Mouse (Mus musculus) forebrain, embryonic 11.5 days (tissue): ENCODE results near the gene Pstk. TPM values are rescaled to one million over a fixed set of nuclear protein-coding genes. Genes with fewer than 3 reads are reported as not detected.
"Not testable (repeated sequence)": the region's sequence is repeated elsewhere in the genome, so short reads cannot be mapped to it uniquely, and the experiment has no call there.

Experiments used
- ATAC-seq: fragments of 200-750 bp; cut with Nextera tagmentation; replicated peaks from 2 replicates; pipeline ENCODE4 v1.8.0; 2017; ENCODE audit warnings: moderate TSS enrichment; ENCODE audit not compliant: low FRiP score
- DNase-seq: peaks from one replicate; pipeline ENCODE4 v3.0.0-alpha.2; 2017; ENCODE audit warnings: low spot score
- H3K27ac ChIP-seq: fragments of 300-500 bp; sonication (generic); 2 replicates; pipeline ENCODE4 v1.5.1; 2014; ENCODE audit warnings: low read depth, low read length
- H3K27me3 ChIP-seq: fragments of 300-500 bp; sonication (generic); 2 replicates; pipeline ENCODE4 v1.6.1; 2014; ENCODE audit warnings: mild to moderate bottlenecking, low read length, mixed read lengths; ENCODE audit not compliant: control insufficient read depth, insufficient read depth
- H3K36me3 ChIP-seq: fragments of 300-500 bp; sonication (generic); 2 replicates; pipeline ENCODE4 v1.6.1; 2014; ENCODE audit warnings: mild to moderate bottlenecking, low read length, moderate library complexity, mixed read lengths; ENCODE audit not compliant: control insufficient read depth, insufficient read depth
- H3K4me1 ChIP-seq: fragments of 300-500 bp; sonication (generic); replicated peaks from 2 replicates; pipeline ENCODE4 v1.6.1; 2014; ENCODE audit warnings: low read length, mixed read lengths; ENCODE audit not compliant: control insufficient read depth, insufficient read depth
- H3K4me2 ChIP-seq: fragments of 300-500 bp; sonication (generic); 2 replicates; pipeline ENCODE4 v1.6.1; 2014; ENCODE audit warnings: low read depth, mild to moderate bottlenecking, low read length, moderate library complexity, mixed read lengths; ENCODE audit not compliant: severe bottlenecking
- H3K4me3 ChIP-seq: fragments of 300-500 bp; sonication (generic); 2 replicates; pipeline ENCODE4 v1.5.1; 2014; ENCODE audit warnings: low read depth, low read length
- H3K9ac ChIP-seq: fragments of 300-500 bp; sonication (generic); 2 replicates; pipeline ENCODE4 v1.6.1; 2014; ENCODE audit warnings: low read length
- H3K9me3 ChIP-seq: fragments of 300-500 bp; sonication (generic); 2 replicates; pipeline ENCODE4 v1.6.1; 2016; ENCODE audit warnings: low read length, mixed read lengths; ENCODE audit not compliant: control insufficient read depth
- WGBS: fragments of 180-500 bp; shearing (Covaris S2); extraction: QIAGEN DNeasy Blood & Tissue Kit; methylation state at CpG from one replicate; pipeline ENCODE4 v1.1.7; 2014; 5-methylcytosine and 5-hydroxymethylcytosine counted together
- polyA plus RNA-seq: library from polyadenylated mRNA; unstranded; fragments of >200 nt; fragmentation: Nextera tagmentation; extraction: Ambion mirVana; gene quantifications from 2 replicates; pipeline ENCODE4 v1.2.1, GENCODE M21; 2014

Gene Pstk
- polyA plus RNA-seq, 1 experiment from 2014 or later: 57.3 TPM

- Histone ChIP-seq H3K9me3 (no peaks in the 10 kb centered on the region), H3K4me3 (no peak overlapping the region), H3K9ac (no peak overlapping the region), H3K36me3 (peaks cover 4% of the 10 kb centered on the region; the same call in 1 of the 2 replicates), H3K4me1 (no peaks in the 10 kb centered on the region), H3K27ac (no peak overlapping the region), H3K27me3 (no peaks in the 10 kb centered on the region), H3K4me2 (no peak overlapping the region)
- no peak for DNase-seq
- no peak for ATAC-seq
- WGBS: 97% methylated on average over 13 of the region's 13 CpGs
Observed at GRCm38 (mm10) chr7:131356105-131356504, 14.8 kb upstream of the Pstk start.

GRCm38 (mm10) chr7:131362269-131362614, 8.7 kb upstream of the Pstk start:
- peaks cover 5% of the 10 kb centered on the region; the same call in 1 of the 2 replicates for H3K4me1 ChIP-seq
- no peak for DNase-seq
- no peaks in the 10 kb centered on the region for H3K9me3 ChIP-seq
- H3K4me3 ChIP-seq: peak overlapping the region; percentile 78
- no peaks in the 10 kb centered on the region for H3K27me3 ChIP-seq
- no peaks in the 10 kb centered on the region; the same call in 1 of the 2 replicates for H3K36me3 ChIP-seq
- WGBS: under 1% methylated on average over 35 of the region's 35 CpGs
- H3K9ac ChIP-seq: peak overlapping the region; percentile 96
- peak overlapping the region; percentile 70 for H3K27ac ChIP-seq
- ATAC-seq: peak; percentile 80
- peak overlapping the region; percentile 95 for H3K4me2 ChIP-seq

- Histone ChIP-seq H3K4me1 (peaks cover 5% of the 10 kb centered on the region; the same call in 1 of the 2 replicates), H3K4me2 (peak within 1 kb of the TSS; percentile 95), H3K9me3 (no peaks in the 10 kb centered on the region), H3K9ac (peak within 1 kb of the TSS; percentile 96), H3K27me3 (no peaks in the 10 kb centered on the region), H3K36me3 (no peaks in the 10 kb centered on the region), H3K4me3 (peak within 1 kb of the TSS; percentile 78), H3K27ac (peak within 1 kb of the TSS; percentile 82)
- peak; percentile 98 for DNase-seq
- WGBS: under 1% methylated on average over 55 of the region's 55 CpGs
- ATAC-seq: peak; percentile 96
Observed at GRCm38 (mm10) chr7:131362615-131363300, 8.2 kb upstream of the Pstk start, which contains the start of gene 2310057M21Rik. TSS of gene 2310057M21Rik (minus strand) at chr7:131362759.

- Histone ChIP-seq H3K4me1 (peaks cover 5% of the 10 kb centered on the region; the same call in 1 of the 2 replicates), H3K9me3 (no peaks in the 10 kb centered on the region), H3K9ac (no peak overlapping the region), H3K36me3 (no peaks in the 10 kb centered on the region), H3K27ac (no peak overlapping the region), H3K4me2 (no peak overlapping the region), H3K27me3 (no peaks in the 10 kb centered on the region), H3K4me3 (no peak overlapping the region)
- WGBS: 95% methylated on average over 8 of the region's 8 CpGs
- DNase-seq: no peak
- no peak for ATAC-seq
Observed at GRCm38 (mm10) chr7:131364131-131364530, 6.8 kb upstream of the Pstk start.

- no peaks in the 10 kb centered on the region; the same call in 1 of the 2 replicates for H3K36me3 ChIP-seq
- DNase-seq: no peak
- peak overlapping the region; percentile 73 for H3K4me3 ChIP-seq
- H3K27ac ChIP-seq: peak overlapping the region; percentile 68
- peak overlapping the region; percentile 96 for H3K9ac ChIP-seq
- no peaks in the 10 kb centered on the region for H3K27me3 ChIP-seq
- ATAC-seq: peak; percentile 48; the same call in 1 of the 2 replicates
- H3K4me1 ChIP-seq: no peaks in the 10 kb centered on the region
- 6% methylated on average over 9 of the region's 9 CpGs for whole genome bisulfite sequencing
- H3K9me3 ChIP-seq: no peaks in the 10 kb centered on the region
- H3K4me2 ChIP-seq: peak overlapping the region; percentile 82
Observed at GRCm38 (mm10) chr7:131371470-131371860, 524 bp downstream of the Pstk start.

GRCm38 (mm10) chr7:131371880-131372651, 1.1 kb downstream of the Pstk start:
- ATAC-seq (no peak), DNase-seq (no peak)
- peak overlapping the region; percentile 73; the same call in 1 of the 2 replicates for H3K4me3 ChIP-seq
- H3K27ac ChIP-seq: no peak overlapping the region
- H3K9me3 ChIP-seq: no peaks in the 10 kb centered on the region
- no peaks in the 10 kb centered on the region; the same call in 1 of the 2 replicates for H3K36me3 ChIP-seq
- H3K4me2 ChIP-seq: peak overlapping the region; percentile 82; the same call in 1 of the 2 replicates
- WGBS: 73% methylated on average over 9 of the region's 9 CpGs
- H3K9ac ChIP-seq: peak overlapping the region; percentile 96; the same call in 1 of the 2 replicates
- H3K4me1 ChIP-seq: no peaks in the 10 kb centered on the region
- H3K27me3 ChIP-seq: no peaks in the 10 kb centered on the region

GRCm38 (mm10) chr7:131391761-131392160, 20.8 kb downstream of the Pstk start:
- H3K9me3 ChIP-seq, DNase-seq, H3K4me1 ChIP-seq, H3K36me3 ChIP-seq, H3K4me2 ChIP-seq, H3K27ac ChIP-seq, ATAC-seq, H3K4me3 ChIP-seq, H3K27me3 ChIP-seq, H3K9ac ChIP-seq: not testable (repeated sequence)
- 93% methylated on average over 6 of the region's 7 CpGs for WGBS

- WGBS: 9% methylated on average over 16 of the region's 16 CpGs
- H3K27ac ChIP-seq: no peak overlapping the region
- no peaks in the 10 kb centered on the region for H3K36me3 ChIP-seq
- DNase-seq (no peak), ATAC-seq (no peak)
- H3K4me3 ChIP-seq: peak overlapping the region; percentile 94
- H3K9me3 ChIP-seq: no peaks in the 10 kb centered on the region
- H3K4me2 ChIP-seq: peak overlapping the region; percentile 81
- H3K9ac ChIP-seq: peak overlapping the region; percentile 94
- no peaks in the 10 kb centered on the region for H3K27me3 ChIP-seq
- H3K4me1 ChIP-seq: peaks cover 11% of the 10 kb centered on the region; the same call in 1 of the 2 replicates
Observed at GRCm38 (mm10) chr7:131409321-131409987, 38.5 kb downstream of the Pstk start.
